Mouse (Mus musculus): ENCODE data around the gene Gm38431.

Gm38431 gene

GRCm38 (mm10) chr9:21091707-21092320 is at the start of gene Gm38431, which contains the start of gene Raver1:
Gene Gm38431 (minus strand): TSS chr9:21091997.
Gene Raver1 (minus strand): TSS chr9:21092008.
- DNase-seq (ENCODE audit: low read depth): peak; percentile 99

- no peak for DNase-seq (ENCODE audit: low read depth)
These were observed 46.6 kb upstream of the Gm38431 start for GRCm38 (mm10) chr9:21138386-21138785.

DNA sequence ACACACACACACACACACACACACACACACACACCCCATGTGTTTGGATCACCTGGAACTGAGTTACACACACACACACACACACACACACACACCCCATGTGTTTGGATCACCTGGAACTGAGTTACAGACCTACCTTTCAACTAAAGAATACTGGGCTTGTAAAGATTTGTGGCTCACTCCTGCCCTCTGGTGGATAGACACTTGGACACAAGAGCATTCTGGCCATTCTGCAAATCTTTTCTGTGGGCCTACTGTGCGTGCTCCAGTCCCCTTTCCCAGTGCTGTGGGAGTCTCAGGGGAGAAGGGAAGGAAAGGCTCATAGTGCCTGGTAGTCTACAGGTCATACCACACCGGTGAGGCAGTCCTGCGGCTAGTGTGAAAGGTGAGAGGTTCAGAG is 45.4 kb upstream of the Gm38431 start:
- peak; percentile 95 for DNase-seq (ENCODE audit: low read depth)

DNA sequence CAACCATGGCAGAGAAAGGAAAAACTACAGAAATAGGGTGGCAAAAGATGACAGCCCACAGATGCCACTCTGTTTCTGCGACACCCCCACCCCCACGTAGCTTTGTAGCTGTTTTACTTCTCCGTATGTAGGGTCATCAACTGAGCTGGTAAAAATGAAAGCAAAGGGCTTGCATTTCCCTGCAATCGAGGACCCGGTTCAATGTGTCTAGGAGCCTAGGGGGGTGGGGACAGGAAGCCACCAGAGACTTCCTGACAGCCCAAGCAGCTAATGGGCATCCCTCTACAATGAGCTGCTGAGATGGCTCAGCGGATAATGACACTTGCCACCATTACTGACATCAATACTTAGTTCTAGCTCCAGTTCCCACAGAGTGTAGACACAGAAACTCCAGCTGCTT is 44.6 kb upstream of the Gm38431 start:
- DNase-seq (ENCODE audit: low read depth): peak; percentile 89

DNA sequence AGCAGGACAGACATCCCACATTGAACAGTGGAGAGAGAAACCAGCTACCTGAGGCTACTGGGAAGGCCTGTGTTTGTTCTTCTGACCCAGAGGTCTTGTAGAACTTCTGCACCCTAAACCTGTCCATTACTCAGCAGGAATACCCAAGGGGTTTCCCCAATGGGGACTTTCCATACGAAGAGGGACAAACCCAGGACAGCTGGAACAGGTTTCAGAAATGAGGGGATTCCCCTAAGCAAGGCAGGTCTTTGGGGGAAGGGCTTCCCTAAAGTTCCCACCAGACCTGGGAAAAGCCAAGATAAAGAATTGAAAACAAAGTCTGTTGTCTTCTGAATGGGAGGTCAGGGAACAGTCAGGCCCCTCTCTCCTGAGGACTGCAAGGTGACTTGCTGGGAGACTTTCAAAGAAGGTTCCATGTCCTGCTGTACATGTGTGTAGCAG is 44.2 kb upstream of the Gm38431 start:
- peak; percentile 90 for DNase-seq (ENCODE audit: low read depth)

GRCm38 (mm10) chr9:21135329-21135890 is 43.6 kb upstream of the Gm38431 start:
- no peak for DNase-seq (ENCODE audit: low read depth)

DNA sequence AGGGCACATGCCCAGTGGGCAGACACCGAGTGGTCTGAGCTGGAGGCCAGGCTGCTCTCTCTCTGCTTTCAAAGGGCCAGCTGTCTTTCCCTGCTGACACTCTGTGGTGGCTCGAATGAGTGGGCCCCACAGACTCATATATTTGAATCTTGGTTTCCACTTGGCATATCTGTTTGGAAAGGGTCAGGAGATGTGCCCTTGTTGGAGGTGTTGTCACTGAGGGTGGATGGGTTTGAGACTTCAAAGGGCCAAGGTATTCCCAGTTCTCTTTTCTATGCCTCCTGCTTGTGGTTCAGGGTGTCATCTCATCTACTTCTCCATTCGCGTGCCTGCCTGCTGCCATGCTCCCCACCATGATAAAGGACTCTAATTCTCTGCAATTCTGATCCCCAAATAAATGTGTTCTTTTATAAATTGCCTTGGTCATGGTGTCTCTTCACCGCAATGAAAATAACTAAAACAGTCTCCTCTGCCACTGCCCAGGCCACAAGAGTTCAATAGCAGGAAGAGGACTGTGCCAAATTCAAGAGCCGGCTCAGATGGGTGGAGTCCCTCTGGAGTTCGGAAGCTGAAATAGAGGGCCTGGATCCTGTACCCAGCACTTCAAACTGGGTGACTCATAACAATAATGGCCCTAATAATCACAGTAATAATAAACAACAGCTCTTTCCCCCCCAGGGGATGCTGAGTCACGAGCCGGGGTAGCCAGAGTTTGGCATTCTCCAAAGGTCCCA is 43.0 kb upstream of the Gm38431 start:
- peak; percentile 52 for DNase-seq (ENCODE audit: low read depth)

DNA sequence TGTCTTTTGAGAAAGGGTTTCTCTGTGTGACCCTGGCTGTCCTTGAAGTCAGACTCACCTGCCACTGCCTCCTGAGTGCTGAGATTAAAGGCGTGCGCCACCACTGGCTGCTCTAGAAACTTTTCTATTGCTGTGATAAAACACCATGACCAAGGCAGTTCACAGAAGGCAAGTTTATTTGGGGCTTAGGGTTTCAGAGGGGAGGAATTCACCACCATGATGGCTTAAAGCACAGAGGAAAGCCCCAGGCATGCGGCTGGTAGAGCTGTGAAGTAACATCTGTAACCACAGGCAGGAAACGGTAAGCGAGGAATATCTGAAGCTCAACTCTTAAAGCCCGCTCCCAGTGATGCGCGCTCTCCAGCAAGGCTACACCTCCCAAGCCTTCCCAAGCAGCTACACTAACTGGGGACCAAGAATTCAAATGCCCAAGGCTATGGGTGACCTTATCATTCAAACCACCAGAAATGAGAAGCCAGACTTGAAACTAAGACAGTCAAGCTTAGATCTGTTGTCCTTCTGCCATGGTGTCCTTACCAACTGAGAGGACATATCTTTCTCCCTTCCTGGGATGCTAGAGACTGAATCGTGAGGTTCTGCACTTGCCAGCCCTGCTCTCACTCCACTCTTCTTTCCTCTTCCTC is 41.4 kb upstream of the Gm38431 start:
- DNase-seq (ENCODE audit: low read depth): peak; percentile 91

- DNase-seq (ENCODE audit: low read depth): peak; percentile 72
These were observed 40.4 kb upstream of the Gm38431 start for GRCm38 (mm10) chr9:21132102-21132775.

- DNase-seq (ENCODE audit: low read depth): peak; percentile 97
These were observed 39.5 kb upstream of the Gm38431 start, which contains the start of gene Tyk2 for GRCm38 (mm10) chr9:21131059-21131956. Gene Tyk2 (minus strand): TSS chr9:21131243.

DNA sequence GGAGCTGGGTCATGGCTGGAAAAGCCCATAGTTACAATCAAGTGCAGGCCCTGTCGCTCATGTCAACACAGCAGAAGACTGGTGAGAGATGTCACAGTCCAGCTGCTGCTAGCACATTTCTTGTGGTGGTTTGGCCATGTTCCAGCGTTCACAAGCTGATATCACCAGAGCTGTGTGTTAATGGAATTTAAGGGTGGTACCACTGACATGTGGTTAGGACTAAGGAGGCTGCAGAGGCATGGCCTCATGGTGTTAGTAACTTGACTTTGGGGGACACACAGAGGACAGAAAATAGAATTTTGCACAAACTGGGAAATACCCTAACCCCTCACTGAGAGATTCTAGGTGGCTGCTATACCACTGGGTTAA is 34.4 kb upstream of the Gm38431 start:
- no peak for DNase-seq (ENCODE audit: low read depth)

DNA sequence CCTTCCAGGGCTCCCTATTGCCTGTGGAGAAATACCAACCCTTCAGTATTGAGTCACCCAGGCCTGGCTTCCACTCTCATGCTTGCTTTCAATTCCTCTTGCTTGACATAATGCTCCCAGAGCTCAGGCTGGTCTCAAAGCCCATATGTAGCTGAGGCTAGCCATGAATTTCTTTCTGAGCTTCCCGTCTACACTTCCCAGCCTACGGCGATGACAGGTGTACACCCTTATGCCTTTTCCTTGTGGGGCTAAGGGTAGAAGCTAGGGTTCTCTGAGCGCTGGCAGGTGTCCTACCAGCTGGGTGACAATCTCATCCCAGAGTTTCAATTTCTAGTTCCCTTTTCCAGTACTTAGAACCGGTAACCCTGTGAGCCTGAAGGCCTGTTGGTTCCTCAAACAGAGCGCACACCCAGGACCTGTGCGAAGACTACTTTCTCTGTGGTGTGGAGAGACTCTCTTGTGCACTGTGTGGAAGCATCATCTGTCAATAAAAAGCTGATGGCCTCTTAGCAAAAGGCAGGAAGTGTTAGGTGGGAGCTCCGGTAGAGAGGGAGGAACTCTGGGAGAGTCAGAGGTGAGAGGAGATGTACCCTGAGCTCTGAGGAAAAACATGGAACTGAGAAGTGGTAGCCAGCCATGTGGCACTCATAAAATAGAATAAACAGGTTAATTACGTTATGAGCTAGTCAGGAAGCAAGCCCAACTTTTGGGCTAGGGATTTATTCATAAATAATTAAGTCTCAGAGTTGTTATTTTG is 33.9 kb upstream of the Gm38431 start:
- no peak for DNase-seq (ENCODE audit: low read depth)

DNA sequence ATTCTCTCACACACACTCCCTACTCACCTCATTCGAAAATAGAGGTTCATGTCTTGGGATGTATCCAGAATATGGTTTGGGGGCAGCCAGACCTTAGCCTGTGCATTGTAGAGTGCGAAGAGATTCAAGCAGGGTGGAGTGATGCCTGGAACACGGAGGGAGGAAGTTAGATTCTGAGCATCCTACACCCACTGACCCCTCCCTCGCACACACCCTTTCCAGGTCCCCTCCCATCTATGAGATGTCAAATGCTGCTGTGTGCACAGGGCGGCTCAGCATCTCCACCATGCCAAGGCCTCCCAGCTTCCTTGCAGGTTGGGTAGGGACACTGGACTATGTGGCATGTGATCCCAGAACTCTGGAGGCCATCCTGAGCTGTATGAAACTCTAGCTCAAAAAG is 33.0 kb upstream of the Gm38431 start:
- no peak for DNase-seq (ENCODE audit: low read depth)

GRCm38 (mm10) chr9:21121483-21121882 is 29.7 kb upstream of the Gm38431 start:
- DNase-seq (ENCODE audit: low read depth): no peak

GRCm38 (mm10) chr9:21117073-21117472 is 25.3 kb upstream of the Gm38431 start:
- DNase-seq (ENCODE audit: low read depth): no peak

DNA sequence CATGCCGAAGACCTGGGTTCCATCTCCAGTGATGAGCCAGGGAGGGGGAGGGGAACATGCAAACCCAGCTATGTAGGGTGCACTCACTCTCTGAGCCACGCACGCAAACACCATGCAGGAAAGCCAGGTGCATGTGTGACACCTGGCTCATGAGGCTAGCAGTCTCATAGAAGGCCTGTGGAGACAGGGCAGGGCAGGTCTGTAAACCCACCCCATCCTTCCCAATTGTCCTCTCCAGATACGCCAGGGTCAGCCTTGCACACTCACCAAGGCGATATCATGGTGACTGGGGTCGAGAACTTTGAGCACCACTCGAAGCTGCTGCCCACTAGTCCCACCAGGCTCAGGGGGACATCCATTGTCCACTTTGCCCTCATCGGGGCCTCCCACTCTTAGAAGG is 23.3 kb upstream of the Gm38431 start:
- no peak for DNase-seq (ENCODE audit: low read depth)

- DNase-seq (ENCODE audit: low read depth): no peak
These were observed 22.4 kb upstream of the Gm38431 start for GRCm38 (mm10) chr9:21114190-21114589.

GRCm38 (mm10) chr9:21113751-21114150 is 22.0 kb upstream of the Gm38431 start:
- DNase-seq (ENCODE audit: low read depth): no peak

DNA sequence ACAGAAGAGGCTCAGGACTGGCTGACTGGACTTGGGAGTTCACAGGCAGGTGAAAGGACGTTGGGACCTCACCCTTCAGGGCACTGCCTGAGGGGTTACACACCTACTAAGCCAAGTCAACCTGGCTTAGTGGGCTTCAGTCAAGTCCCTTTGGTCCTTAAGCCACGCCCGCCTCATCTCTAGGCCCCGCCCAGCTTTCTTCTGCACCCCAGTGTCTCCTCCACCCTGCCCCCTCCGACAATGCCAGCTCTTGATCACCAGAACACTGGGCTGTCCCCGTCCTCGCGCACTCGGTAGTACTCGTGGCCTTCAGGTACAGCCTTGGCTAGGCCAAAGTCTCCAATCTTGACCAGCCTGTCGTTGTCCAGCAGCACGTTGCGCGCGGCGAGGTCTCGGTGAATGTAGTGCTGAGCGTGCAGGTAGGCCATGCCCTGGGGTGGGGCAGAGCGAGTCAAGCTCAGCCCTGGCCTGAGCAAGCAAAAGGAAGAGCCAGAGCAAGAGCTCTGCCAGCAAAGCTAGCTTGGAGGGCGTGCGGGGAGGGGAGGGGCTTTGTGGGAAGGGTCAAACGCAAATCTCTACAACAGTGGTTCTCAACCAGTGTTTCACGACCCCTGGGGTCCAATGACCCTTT is 15.9 kb upstream of the Gm38431 start:
- DNase-seq (ENCODE audit: low read depth): no peak

Measured in induced T-regulatory cell, adult 2 months (primary cell).